Mouse (Mus musculus) stomach, embryonic 16.5 days (tissue): ENCODE measurements around the gene Trim39. TPM values are rescaled to one million over a fixed set of nuclear protein-coding genes. Genes with fewer than 3 reads are reported as not detected.
"Not testable (repeated sequence)": the region's sequence is repeated elsewhere in the genome, so short reads cannot be mapped to it uniquely, and the experiment has no call there.

Experiments
- ATAC-seq: fragments of 200-750 bp; cut with Nextera tagmentation; 2 replicates; pipeline ENCODE4 v1.8.0; 2017; ENCODE audit warnings: moderate number of reproducible peaks, moderate TSS enrichment; ENCODE audit not compliant: insufficient read depth, low FRiP score
- H3K27ac ChIP-seq: fragments of 300-500 bp; sonication (generic); 2 replicates; pipeline ENCODE4 v1.5.1; 2014; ENCODE audit warnings: low read length
- H3K27me3 ChIP-seq: fragments of 300-500 bp; sonication (generic); 2 replicates; pipeline ENCODE4 v1.6.1; 2014; ENCODE audit warnings: low read length, control low read depth, mixed read lengths; ENCODE audit not compliant: control insufficient read depth, insufficient read depth
- H3K36me3 ChIP-seq: fragments of 300-500 bp; sonication (generic); 2 replicates; pipeline ENCODE4 v1.6.1; 2014; ENCODE audit warnings: low read length; ENCODE audit not compliant: control insufficient read depth, insufficient read depth
- H3K4me1 ChIP-seq: fragments of 300-500 bp; sonication (generic); 2 replicates; pipeline ENCODE4 v1.6.1; 2014; ENCODE audit warnings: low read length, control low read depth, mixed read lengths; ENCODE audit not compliant: control insufficient read depth, insufficient read depth
- H3K4me2 ChIP-seq: fragments of 300-500 bp; sonication (generic); 2 replicates; pipeline ENCODE4 v1.6.1; 2014; ENCODE audit warnings: low read depth, low read length, mixed read lengths
- H3K4me3 ChIP-seq: fragments of 300-500 bp; sonication (generic); replicated peaks from 2 replicates; pipeline ENCODE4 v1.5.1; 2014; ENCODE audit warnings: mild to moderate bottlenecking, low read length
- H3K9ac ChIP-seq: fragments of 300-500 bp; sonication (generic); 2 replicates; pipeline ENCODE4 v1.6.1; 2014; ENCODE audit warnings: low read length
- H3K9me3 ChIP-seq: fragments of 300-500 bp; sonication (generic); replicated peaks from 2 replicates; pipeline ENCODE4 v1.6.1; 2016; ENCODE audit warnings: low read length, control low read depth; ENCODE audit not compliant: control insufficient read depth
- WGBS: fragments of 180-500 bp; shearing (Covaris S2); extraction: QIAGEN DNeasy Blood & Tissue Kit; methylation state at CpG from one replicate; pipeline ENCODE4 v1.1.7; 2014; 5-methylcytosine and 5-hydroxymethylcytosine counted together
- polyA plus RNA-seq: library from polyadenylated mRNA; unstranded; fragments of >200 nt; fragmentation: Nextera tagmentation; extraction: Ambion mirVana; gene quantifications from 2 replicates; pipeline ENCODE4 v1.2.1, GENCODE M21; 2015

Trim39 gene
- polyA plus RNA-seq = 12.8 and 16.2 TPM in 2 replicates

GRCm38 (mm10) chr17:36271586-36272256 lies at the start of gene Trim39:
Trim39 (minus strand) TSS chr17:36272247.
- under 1% methylated on average over 43 of the region's 43 CpGs for WGBS
- H3K9me3 ChIP-seq = no peaks in the 10 kb centered on the region
- peak within 1 kb of the TSS; percentile 99 for H3K4me3 ChIP-seq
- H3K9ac ChIP-seq = peak within 1 kb of the TSS; percentile 99
- H3K36me3 ChIP-seq = peaks cover 6% of the 10 kb centered on the region; the same call in 1 of the 2 replicates
- peak within 1 kb of the TSS; percentile 85 for H3K4me2 ChIP-seq
- H3K27ac ChIP-seq = peak within 1 kb of the TSS; percentile 93
- H3K4me1 ChIP-seq = peaks cover 22% of the 10 kb centered on the region
- H3K27me3 ChIP-seq = no peaks in the 10 kb centered on the region
- peak; percentile 87 for ATAC-seq

GRCm38 (mm10) chr17:36315689-36316253 lies 43.7 kb upstream of the Trim39 start:
- peak overlapping the region; percentile 74 for H3K4me2 ChIP-seq
- ATAC-seq = no peak
- no peaks in the 10 kb centered on the region for H3K27me3 ChIP-seq
- H3K9ac ChIP-seq = no peak overlapping the region; the same call in 1 of the 2 replicates
- no peaks in the 10 kb centered on the region for H3K36me3 ChIP-seq
- WGBS = 29% methylated on average over 5 of the region's 5 CpGs
- H3K27ac ChIP-seq = no peak overlapping the region
- no peaks in the 10 kb centered on the region for H3K9me3 ChIP-seq
- no peaks in the 10 kb centered on the region for H3K4me1 ChIP-seq
- peak overlapping the region; percentile 53 for H3K4me3 ChIP-seq

DNA sequence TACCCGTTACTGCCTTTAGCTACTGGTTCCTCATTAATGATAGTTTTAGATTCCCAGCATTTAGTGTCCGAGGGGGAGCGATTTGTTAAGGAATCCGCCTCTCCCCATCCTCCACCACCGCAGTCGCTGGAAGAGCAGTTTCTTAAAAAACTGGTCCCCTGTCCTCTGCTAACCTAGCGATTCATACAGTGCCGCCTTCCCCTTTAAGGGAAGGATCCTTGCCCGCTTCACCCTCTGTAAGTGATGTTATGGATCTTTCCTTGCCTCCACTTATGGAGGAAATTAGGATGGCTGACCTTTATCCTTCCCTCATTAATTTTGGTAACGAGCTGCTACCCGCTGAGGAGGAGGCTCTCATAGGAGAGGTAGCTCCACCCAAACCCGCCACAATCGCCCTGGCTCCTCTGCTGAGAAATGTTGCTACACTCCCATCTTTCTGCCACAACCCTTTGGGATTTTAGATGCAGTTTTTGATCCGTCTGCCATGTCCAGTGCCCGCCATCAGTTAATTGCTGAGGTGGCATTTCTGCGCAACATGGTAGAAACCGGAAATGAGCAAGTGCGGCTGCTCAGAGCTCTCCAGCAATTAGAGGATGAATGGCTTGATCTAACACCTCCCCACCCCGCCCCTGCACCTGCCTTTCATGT lies 43.1 kb upstream of the Trim39 start:
- H3K27ac ChIP-seq = no peak overlapping the region; the same call in 1 of the 2 replicates
- no peaks in the 10 kb centered on the region for H3K9me3 ChIP-seq
- H3K4me1 ChIP-seq = no peaks in the 10 kb centered on the region
- WGBS = 0% methylated on average over 19 of the region's 19 CpGs
- peak; percentile 53; the same call in 1 of the 2 replicates for ATAC-seq
- peak overlapping the region; percentile 74 for H3K4me2 ChIP-seq
- H3K9ac ChIP-seq = peak overlapping the region; percentile 65
- H3K36me3 ChIP-seq = no peaks in the 10 kb centered on the region
- H3K27me3 ChIP-seq = no peaks in the 10 kb centered on the region
- peak overlapping the region; percentile 53 for H3K4me3 ChIP-seq

DNA sequence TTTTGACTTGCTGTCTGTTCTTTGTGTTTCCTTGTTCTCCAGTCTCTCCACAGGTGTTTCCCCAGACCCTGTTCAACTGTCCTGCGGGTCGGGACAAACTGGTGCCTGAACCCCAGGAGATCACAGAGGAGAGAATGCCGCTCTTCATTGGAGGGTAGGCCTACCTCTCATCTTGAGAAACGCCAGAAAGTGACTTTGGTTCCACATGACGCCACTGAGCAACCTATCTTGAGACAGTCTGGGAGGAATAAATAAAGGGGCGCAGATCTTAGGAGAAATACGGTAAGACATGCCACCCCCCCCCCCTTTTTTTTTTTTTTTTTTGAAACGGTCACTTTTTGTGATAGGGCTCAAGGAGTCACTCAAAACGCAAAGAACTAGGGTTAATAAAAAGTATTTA lies 42.5 kb upstream of the Trim39 start:
- H3K27me3 ChIP-seq = no peaks in the 10 kb centered on the region
- peak overlapping the region; percentile 74 for H3K4me2 ChIP-seq
- no peaks in the 10 kb centered on the region for H3K36me3 ChIP-seq
- H3K27ac ChIP-seq = no peak overlapping the region
- no peaks in the 10 kb centered on the region for H3K4me1 ChIP-seq
- H3K9ac ChIP-seq = no peak overlapping the region
- WGBS = 4% methylated on average over 9 of the region's 9 CpGs
- no peak for ATAC-seq
- peak overlapping the region; percentile 53 for H3K4me3 ChIP-seq
- no peaks in the 10 kb centered on the region for H3K9me3 ChIP-seq

DNA sequence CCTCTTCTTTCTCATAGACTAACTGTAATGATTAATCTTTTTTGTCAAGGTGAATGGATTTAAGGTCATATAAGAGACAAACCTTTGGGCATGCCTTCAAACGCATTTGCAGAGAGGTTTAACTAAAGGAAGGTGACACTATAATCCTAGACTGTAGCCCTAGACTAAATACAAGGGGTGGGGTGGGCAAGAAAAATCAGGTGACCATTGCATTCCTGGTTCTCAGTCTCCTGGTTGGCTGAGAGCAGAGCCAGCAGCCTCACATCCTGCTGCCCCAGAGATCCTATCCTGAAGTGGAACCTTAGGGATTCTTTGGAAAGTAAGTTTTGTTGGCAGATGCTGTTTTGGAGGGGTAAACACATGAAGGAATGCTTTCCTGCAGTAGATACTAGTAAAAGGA lies 37.2 kb upstream of the Trim39 start:
- Histone ChIP-seq H3K4me1 (no peaks in the 10 kb centered on the region; the same call in 1 of the 2 replicates), H3K4me2 (no peak overlapping the region), H3K27me3 (no peaks in the 10 kb centered on the region), H3K4me3 (no peak overlapping the region), H3K27ac (no peak overlapping the region), H3K9ac (no peak overlapping the region), H3K9me3 (no peaks in the 10 kb centered on the region), H3K36me3 (no peaks in the 10 kb centered on the region)
- no peak for ATAC-seq
- WGBS = 11% methylated on average over 1 of the region's 1 CpGs

- WGBS = 0% methylated on average over 3 of the region's 3 CpGs
- not testable (repeated sequence) for H3K9ac ChIP-seq, H3K4me2 ChIP-seq, H3K27ac ChIP-seq, H3K9me3 ChIP-seq, ATAC-seq, H3K36me3 ChIP-seq, H3K4me3 ChIP-seq, H3K4me1 ChIP-seq, H3K27me3 ChIP-seq
Measured at GRCm38 (mm10) chr17:36308855-36309254, 36.8 kb upstream of the Trim39 start.

DNA sequence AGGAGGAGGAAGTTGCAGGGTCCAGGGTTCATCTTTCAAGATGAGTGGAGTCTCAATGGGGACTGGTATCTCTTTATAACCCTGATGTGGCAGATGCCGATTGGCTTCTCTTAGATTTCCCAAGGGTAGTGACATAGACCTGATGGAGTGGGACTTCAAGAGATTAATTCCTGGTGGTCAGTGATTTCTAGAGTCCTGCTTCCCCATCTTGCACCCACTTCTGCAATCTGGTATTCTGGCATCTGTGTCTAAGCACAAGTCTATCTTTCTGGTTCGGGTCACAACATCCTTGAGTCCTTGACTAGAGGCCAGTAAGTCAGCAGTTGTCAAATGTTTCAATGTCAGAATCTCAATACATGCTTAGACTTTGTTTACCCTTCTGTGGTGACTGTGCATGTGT lies 14.3 kb upstream of the Trim39 start, which contains the start of gene H2-M10.2:
TSS of gene H2-M10.2 (minus strand) at position 101 of the 400 bp plus-strand sequence.
- H3K9me3 ChIP-seq = no peaks in the 10 kb centered on the region
- no peaks in the 10 kb centered on the region for H3K27me3 ChIP-seq
- H3K4me2 ChIP-seq = no peak within 1 kb of the TSS
- no peak for ATAC-seq
- H3K4me1 ChIP-seq = no peaks in the 10 kb centered on the region
- no peaks in the 10 kb centered on the region for H3K36me3 ChIP-seq
- no peak within 1 kb of the TSS for H3K27ac ChIP-seq
- H3K9ac ChIP-seq = no peak within 1 kb of the TSS
- 89% methylated on average over 2 of the region's 2 CpGs for WGBS
- H3K4me3 ChIP-seq = no peak within 1 kb of the TSS

DNA sequence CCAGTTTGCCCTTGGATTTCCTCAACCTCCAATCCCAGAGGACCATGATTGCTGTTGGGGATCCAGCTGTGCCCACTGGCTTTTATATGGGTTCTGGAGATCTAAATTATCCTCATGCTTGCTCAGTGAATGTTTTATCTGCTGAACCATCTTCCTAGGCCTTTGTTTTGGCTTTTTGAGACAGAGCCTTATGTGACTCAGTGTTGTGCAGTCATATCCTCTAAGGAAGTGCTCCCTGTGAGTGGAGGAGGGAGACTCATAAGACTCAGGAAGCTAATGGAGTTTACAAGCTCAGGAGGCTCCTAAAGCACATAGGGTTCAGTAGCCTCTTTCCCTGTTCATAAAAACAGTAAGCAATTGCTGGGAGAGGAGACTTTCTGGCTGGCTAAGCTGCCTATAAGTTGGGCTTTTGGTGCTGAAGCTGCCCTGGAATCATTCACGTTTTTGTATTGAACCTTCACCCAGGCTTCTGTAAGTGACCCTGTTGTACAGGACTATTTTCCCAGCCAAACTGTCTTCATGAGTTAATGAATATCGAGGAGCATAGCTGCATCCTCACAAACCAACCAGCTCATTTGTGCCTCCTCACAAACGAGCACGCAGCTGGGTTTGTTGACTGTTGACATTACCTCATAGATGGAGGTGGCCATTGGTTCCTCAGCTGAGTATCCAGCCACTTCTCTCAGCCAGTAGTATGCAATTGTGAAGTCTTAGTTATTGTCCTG lies 9.6 kb upstream of the Trim39 start:
- 0 out of 2 replicates have a peak, but pooled peaks cover 6% of the 10 kb centered on the region for H3K36me3 ChIP-seq
- H3K27ac ChIP-seq = no peak overlapping the region
- no peaks in the 10 kb centered on the region for H3K4me1 ChIP-seq
- H3K9me3 ChIP-seq = no peaks in the 10 kb centered on the region
- no peaks in the 10 kb centered on the region for H3K27me3 ChIP-seq
- H3K4me3 ChIP-seq = no peak overlapping the region
- no peak overlapping the region for H3K4me2 ChIP-seq
- H3K9ac ChIP-seq = no peak overlapping the region
- ATAC-seq = no peak
- WGBS = 88% methylated on average over 4 of the region's 4 CpGs
